Mouse (Mus musculus) neutrophil, adult 59 days (primary cell): ENCODE data around the gene Dnaic1. TPM values are rescaled to one million over a fixed set of nuclear protein-coding genes. Genes with fewer than 3 reads are reported as not detected.

Experiments
- total RNA-seq, 2 experiments: library from RNA; stranded (reverse); gene quantifications; 1 replicate in 1 of 2; 2 replicates in 1 of 2; pipeline ENCODE4 v1.2.4; 2023

Gene Dnaic1
- total RNA-seq = not detected

GRCm38 (mm10) chr4:41569411-41569885, at the start of gene Dnaic1, which contains the start of gene Fam219a:
TSS of gene Dnaic1 (plus strand) at chr4:41569775.
TSS of gene Fam219a (minus strand) at chr4:41569538.

GRCm38 (mm10) chr4:41639913-41640507, 70.4 kb downstream of the Dnaic1 start, which contains the start of gene Enho:
TSS of gene Enho (minus strand) at chr4:41640324.

Other genes with a start within 250 kb of the Dnaic1 start
- gene Ubap1, start 220.8 kb upstream of the Dnaic1 start, total RNA-seq = 10 to 100 TPM; 58.7 to 75.0 TPM
- gene Kif24, start 104.9 kb upstream of the Dnaic1 start, total RNA-seq = 1 to 10 TPM; 8.9 TPM
- 1 to 10 TPM; 3.6 to 6.1 TPM for gene Nudt2, start 104.6 kb upstream of the Dnaic1 start, total RNA-seq
- gene AI464131, start 66.7 kb upstream of the Dnaic1 start, total RNA-seq = not detected
- not detected for gene 1110017D15Rik, start 52.4 kb upstream of the Dnaic1 start, total RNA-seq
- 10 to 100 TPM; 20.7 to 23.3 TPM for gene Fam219a, start 237 bp upstream of the Dnaic1 start, total RNA-seq
- not detected for gene Enho, start 70.5 kb downstream of the Dnaic1 start, total RNA-seq
- not detected for gene Cntfr, start 127.3 kb downstream of the Dnaic1 start, total RNA-seq
- 1 to 10 TPM; 5.4 TPM for gene Il11ra1, start 130.2 kb downstream of the Dnaic1 start, total RNA-seq
- 10 to 100 TPM; 19.5 to 27.9 TPM for gene Rpp25l, start 143.8 kb downstream of the Dnaic1 start, total RNA-seq
- gene Dctn3, start 153.4 kb downstream of the Dnaic1 start, total RNA-seq = 10 to 100 TPM; 66.2 to 72.3 TPM
- gene Arid3c, start 161.4 kb downstream of the Dnaic1 start, total RNA-seq = not detected
- gene Galt, start 185.5 kb downstream of the Dnaic1 start, total RNA-seq = 10 to 100 TPM; 26.2 to 27.0 TPM
- 10 to 100 TPM; 17.4 to 21.0 TPM for gene Sigmar1, start 186.4 kb downstream of the Dnaic1 start, total RNA-seq
- gene Ccl27a, start 204.5 kb downstream of the Dnaic1 start, total RNA-seq = 1 to 10 TPM; 2.2 to 4.8 TPM